Mouse (Mus musculus) kidney, postnatal 0 days (tissue): ENCODE measurements around the gene Ifitm10. TPM values are rescaled to one million over a fixed set of nuclear protein-coding genes. Genes with fewer than 3 reads are reported as not detected.
"Not testable (repeated sequence)": the region's sequence is repeated elsewhere in the genome, so short reads cannot be mapped to it uniquely, and the experiment has no call there.

Experiments used
- ATAC-seq: fragments of 200-750 bp; cut with Nextera tagmentation; replicated peaks from 2 replicates; pipeline ENCODE4 v1.8.0; 2017; ENCODE audit warnings: low read depth, moderate number of reproducible peaks, moderate TSS enrichment, moderate library complexity; ENCODE audit not compliant: low FRiP score
- DNase-seq: peaks from one replicate; pipeline ENCODE4 v3.0.0-alpha.2; 2016; ENCODE audit warnings: low spot score
- H3K27ac ChIP-seq: fragments of 300-500 bp; sonication (generic); 2 replicates; pipeline ENCODE4 v1.5.1; 2014; ENCODE audit warnings: mild to moderate bottlenecking
- H3K27me3 ChIP-seq: fragments of 300-500 bp; sonication (generic); 2 replicates; pipeline ENCODE4 v1.6.1; 2014; ENCODE audit warnings: low read length, mixed read lengths; ENCODE audit not compliant: insufficient read depth
- H3K36me3 ChIP-seq: fragments of 300-500 bp; sonication (generic); 2 replicates; pipeline ENCODE4 v1.6.1; 2014; ENCODE audit warnings: low read length, mixed read lengths; ENCODE audit not compliant: insufficient read depth
- H3K4me1 ChIP-seq: fragments of 300-500 bp; sonication (generic); replicated peaks from 2 replicates; pipeline ENCODE4 v1.6.1; 2014; ENCODE audit warnings: antibody characterized with exemption, low read length, mixed read lengths; ENCODE audit not compliant: insufficient read depth
- H3K4me2 ChIP-seq: fragments of 300-500 bp; sonication (generic); 2 replicates; pipeline ENCODE4 v1.6.1; 2014; ENCODE audit warnings: mild to moderate bottlenecking, low read length, moderate library complexity, mixed read lengths
- H3K4me3 ChIP-seq: fragments of 300-500 bp; sonication (generic); replicated peaks from 2 replicates; pipeline ENCODE4 v1.5.1; 2014; ENCODE audit warnings: low read depth, low read length
- H3K9ac ChIP-seq: fragments of 300-500 bp; sonication (generic); 2 replicates; pipeline ENCODE4 v1.6.1; 2014; ENCODE audit warnings: low read depth, low read length
- H3K9me3 ChIP-seq: fragments of 300-500 bp; sonication (generic); replicated peaks from 2 replicates; pipeline ENCODE4 v1.6.1; 2016; ENCODE audit warnings: low read length, inconsistent platforms, mixed read lengths
- CTCF ChIP-seq: IDR thresholded peaks from 2 replicates; pipeline ENCODE4 v1.5.1; 2016; ENCODE audit warnings: antibody characterized with exemption, low read depth, mild to moderate bottlenecking, moderate library complexity
- WGBS: fragments of 180-500 bp; shearing (Covaris S2); extraction: QIAGEN DNeasy Blood & Tissue Kit; methylation state at CpG from one replicate; pipeline ENCODE4 v1.1.7; 2014; 5-methylcytosine and 5-hydroxymethylcytosine counted together
- polyA plus RNA-seq: library from polyadenylated mRNA; unstranded; fragments of >200 nt; fragmentation: Nextera tagmentation; extraction: Ambion mirVana; gene quantifications from 2 replicates; pipeline ENCODE4 v1.2.1, GENCODE M21; 2015

Ifitm10 gene
- polyA plus RNA-seq, 1 experiment from 2014 or later: 3.6 TPM

- H3K36me3 ChIP-seq: no peaks in the 10 kb centered on the region
- no peaks in the 10 kb centered on the region for H3K9me3 ChIP-seq
- peak; percentile 87 for TF ChIP-seq CTCF
- DNase-seq: peak; percentile 83
- ATAC-seq: no peak; the same call in 1 of the 2 replicates
- 37% methylated on average over 6 of the region's 6 CpGs for WGBS
- no peaks in the 10 kb centered on the region for H3K4me1 ChIP-seq
- H3K4me2 ChIP-seq: no peak overlapping the region
- no peak overlapping the region for H3K4me3 ChIP-seq
- H3K27me3 ChIP-seq: no peaks in the 10 kb centered on the region
- no peak overlapping the region for H3K9ac ChIP-seq
- H3K27ac ChIP-seq: no peak overlapping the region
Observed at GRCm38 (mm10) chr7:142316558-142316957, 57.0 kb downstream of the Ifitm10 start.

DNA sequence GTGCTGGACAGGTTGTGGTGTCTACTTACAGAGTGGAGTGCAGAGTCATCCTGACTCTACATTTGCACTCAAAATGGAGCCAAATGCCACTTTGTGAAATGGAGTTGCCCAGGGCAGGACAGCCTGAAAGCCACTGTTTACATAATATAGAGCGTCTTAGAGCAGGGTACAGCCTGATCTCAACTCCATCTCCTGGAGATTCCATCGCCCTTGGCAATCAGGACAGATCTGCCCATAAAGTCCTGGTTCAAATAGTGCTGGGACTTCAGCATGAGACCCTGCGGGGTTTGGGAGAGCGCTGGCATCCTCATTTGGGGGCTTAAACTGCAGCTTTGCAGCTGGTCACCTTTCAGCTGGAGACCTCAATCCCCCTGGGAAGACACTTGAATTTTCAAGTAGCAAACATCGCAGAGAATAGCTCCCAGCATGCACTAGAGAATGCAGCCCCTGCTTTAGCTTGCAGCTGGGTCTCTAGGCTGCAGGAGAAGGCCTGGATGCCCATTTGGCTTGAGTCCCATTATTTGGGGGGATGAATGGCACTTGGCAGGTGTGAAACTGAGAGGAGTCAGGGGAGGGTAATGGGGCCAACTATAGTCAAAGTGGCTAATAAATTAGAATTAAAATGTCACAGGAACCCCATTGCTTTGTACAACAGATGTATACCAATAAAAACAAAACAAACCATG lies 58.8 kb downstream of the Ifitm10 start:
- Histone ChIP-seq H3K4me1 (no peaks in the 10 kb centered on the region), H3K27me3 (no peaks in the 10 kb centered on the region), H3K4me2 (no peak overlapping the region), H3K36me3 (no peaks in the 10 kb centered on the region), H3K4me3 (no peak overlapping the region), H3K9ac (no peak overlapping the region), H3K27ac (no peak overlapping the region), H3K9me3 (no peaks in the 10 kb centered on the region)
- ATAC-seq (no peak), DNase-seq (no peak)
- TF ChIP-seq CTCF: no peak
- 47% methylated on average over 5 of the region's 5 CpGs for WGBS

DNA sequence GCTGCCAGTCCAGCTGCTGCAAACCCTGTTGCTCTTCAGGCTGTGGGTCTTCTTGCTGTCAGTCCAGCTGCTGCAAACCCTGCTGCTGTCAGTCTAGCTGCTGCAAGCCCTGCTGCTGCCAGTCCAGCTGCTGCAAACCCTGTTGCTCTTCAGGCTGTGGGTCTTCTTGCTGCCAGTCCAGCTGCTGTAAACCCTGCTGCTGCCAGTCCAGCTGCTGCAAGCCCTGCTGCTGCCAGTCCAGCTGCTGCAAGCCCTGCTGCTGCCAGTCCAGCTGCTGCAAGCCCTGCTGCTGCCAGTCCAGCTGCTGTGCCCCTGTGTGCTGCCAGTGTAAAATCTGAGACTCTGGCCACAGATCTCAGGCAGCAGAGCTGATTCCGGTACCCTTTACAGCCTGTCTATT lies 69.6 kb downstream of the Ifitm10 start:
- H3K9ac ChIP-seq, H3K36me3 ChIP-seq, DNase-seq, H3K27me3 ChIP-seq, H3K9me3 ChIP-seq, H3K4me1 ChIP-seq, H3K4me3 ChIP-seq, ATAC-seq, H3K4me2 ChIP-seq, H3K27ac ChIP-seq: not testable (repeated sequence)
- WGBS: 70% methylated on average over 1 of the region's 1 CpGs

GRCm38 (mm10) chr7:142303249-142303648 lies 70.3 kb downstream of the Ifitm10 start, which contains the start of gene Krtap5-4:
TSS of gene Krtap5-4 (plus strand) at chr7:142303549.
- TF ChIP-seq CTCF: no peak
- H3K27ac ChIP-seq: no peak within 1 kb of the TSS
- no peak within 1 kb of the TSS for H3K9ac ChIP-seq
- no peak within 1 kb of the TSS for H3K4me2 ChIP-seq
- no peaks in the 10 kb centered on the region for H3K36me3 ChIP-seq
- no peak for ATAC-seq
- H3K27me3 ChIP-seq: no peaks in the 10 kb centered on the region
- H3K9me3 ChIP-seq: no peaks in the 10 kb centered on the region
- 45% methylated on average over 3 of the region's 3 CpGs for WGBS
- DNase-seq: no peak
- no peaks in the 10 kb centered on the region for H3K4me1 ChIP-seq
- no peak within 1 kb of the TSS for H3K4me3 ChIP-seq

- not testable (repeated sequence) for H3K4me1 ChIP-seq, DNase-seq, H3K27ac ChIP-seq, ATAC-seq, H3K9me3 ChIP-seq, H3K4me3 ChIP-seq, H3K27me3 ChIP-seq, H3K9ac ChIP-seq, H3K36me3 ChIP-seq, H3K4me2 ChIP-seq
Observed at GRCm38 (mm10) chr7:142297018-142297417, 76.5 kb downstream of the Ifitm10 start, which contains the start of gene Krtap5-1. TSS of gene Krtap5-1 (minus strand) at chr7:142297118.

DNA sequence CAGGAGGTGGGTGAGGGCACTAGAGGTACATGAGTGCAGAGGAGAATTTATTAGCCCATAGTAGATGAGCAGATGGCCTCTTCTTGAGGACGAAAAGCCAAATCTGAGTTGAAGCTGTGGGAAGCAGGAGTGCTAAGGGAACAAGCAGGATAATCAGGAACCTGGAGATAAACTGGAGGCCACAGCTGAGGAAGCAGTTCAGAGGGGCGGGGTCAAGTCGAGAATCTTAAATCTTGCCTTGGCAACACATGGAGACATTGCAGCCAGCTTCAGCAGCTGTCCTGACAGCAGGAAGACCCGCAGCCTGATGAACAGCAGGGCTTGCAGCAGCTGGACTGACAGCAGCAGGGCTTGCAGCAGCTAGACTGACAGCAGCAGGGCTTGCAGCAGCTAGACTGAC lies 77.4 kb downstream of the Ifitm10 start:
- H3K4me2 ChIP-seq, ATAC-seq, H3K9ac ChIP-seq, H3K4me1 ChIP-seq, H3K9me3 ChIP-seq, DNase-seq, H3K36me3 ChIP-seq, H3K27me3 ChIP-seq, H3K27ac ChIP-seq, H3K4me3 ChIP-seq: not testable (repeated sequence)
- 21% methylated on average over 4 of the region's 4 CpGs for WGBS

DNA sequence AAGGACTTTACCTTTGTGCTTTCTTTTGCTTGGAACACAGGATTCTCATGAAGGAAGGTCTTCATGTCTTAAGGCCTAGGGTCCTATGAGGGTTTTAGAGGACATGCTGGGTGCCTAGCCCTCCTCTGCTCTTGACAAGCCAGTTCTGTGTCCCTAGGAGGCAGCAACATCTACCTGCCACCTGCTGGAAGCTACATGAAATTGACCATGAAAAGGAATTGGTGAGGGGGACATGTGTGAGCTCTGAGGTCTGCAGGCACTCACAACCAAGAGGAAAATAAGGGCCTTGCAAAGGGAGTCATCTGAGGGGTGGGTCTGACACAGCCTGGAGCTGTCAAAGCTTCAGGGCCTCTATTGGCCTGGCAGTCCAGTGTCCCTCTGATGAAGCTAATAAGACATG lies 78.1 kb downstream of the Ifitm10 start:
- Histone ChIP-seq H3K27ac (no peak overlapping the region), H3K4me3 (no peak overlapping the region), H3K9me3 (no peaks in the 10 kb centered on the region), H3K36me3 (no peaks in the 10 kb centered on the region), H3K27me3 (no peaks in the 10 kb centered on the region), H3K4me2 (no peak overlapping the region), H3K9ac (no peak overlapping the region), H3K4me1 (no peaks in the 10 kb centered on the region)
- no peak for DNase-seq
- peak; percentile 52; the same call in 1 of the 2 replicates for TF ChIP-seq CTCF
- no peak for ATAC-seq
